Mouse (Mus musculus) E14TG2a.4 (cell line): ENCODE measurements around the gene Max.

Source experiments
- H3K27me3 ChIP-seq: 2 replicates; pipeline ENCODE4 v1.6.1; 2014; ENCODE audit warnings: low read length, control low read depth; ENCODE audit not compliant: insufficient read depth
- H3K36me3 ChIP-seq: 2 replicates; pipeline ENCODE4 v1.6.1; 2014; ENCODE audit warnings: low read length, control low read depth; ENCODE audit not compliant: insufficient read depth
- H3K4me1 ChIP-seq: replicated peaks from 2 replicates; pipeline ENCODE4 v1.6.1; 2014; ENCODE audit warnings: low read depth, low read length, control low read depth
- H3K4me3 ChIP-seq: replicated peaks from 2 replicates; pipeline ENCODE4 v1.5.1; 2014; ENCODE audit warnings: mild to moderate bottlenecking, low read length
- H3K9me3 ChIP-seq: 2 replicates; pipeline ENCODE4 v1.6.1; 2014; ENCODE audit warnings: low read length, control low read depth
- CTCF ChIP-seq: conservative IDR thresholded peaks from 2 replicates; pipeline ENCODE4 v1.5.1; 2014; ENCODE audit warnings: low read length
- NANOG ChIP-seq: IDR thresholded peaks from 2 replicates; pipeline ENCODE4 v1.6.1; 2014; ENCODE audit warnings: borderline replicate concordance, low read length, mixed read lengths
- POU5F1 ChIP-seq: IDR thresholded peaks from 2 replicates; pipeline ENCODE4 v1.6.1; 2014; ENCODE audit warnings: low read length, borderline replicate concordance

The Max gene

GRCm38 (mm10) chr12:76901508-76902294, 60.3 kb downstream of the Max start:
- Histone ChIP-seq H3K4me3 (peak overlapping the region; percentile 82), H3K9me3 (no peaks in the 10 kb centered on the region), H3K4me1 (peaks cover 89% of the 10 kb centered on the region), H3K27me3 (no peaks in the 10 kb centered on the region), H3K36me3 (peaks cover 47% of the 10 kb centered on the region)
- 0 out of 2 replicates have a peak, but pooled peaks have one; percentile 16 for TF ChIP-seq POU5F1
- peak; percentile 56; the same call in 1 of the 2 replicates for TF ChIP-seq NANOG
- TF ChIP-seq CTCF, result no peak

- Histone ChIP-seq H3K4me3 (no peak overlapping the region), H3K27me3 (no peaks in the 10 kb centered on the region), H3K36me3 (peaks cover 27% of the 10 kb centered on the region), H3K4me1 (peaks cover 90% of the 10 kb centered on the region), H3K9me3 (no peaks in the 10 kb centered on the region)
- TF ChIP-seq POU5F1 (no peak), NANOG (no peak), CTCF (no peak)
Observed at GRCm38 (mm10) chr12:76899261-76899975, 62.6 kb downstream of the Max start.

- Histone ChIP-seq H3K4me3 (no peak overlapping the region), H3K36me3 (peaks cover 25% of the 10 kb centered on the region), H3K4me1 (peaks cover 93% of the 10 kb centered on the region), H3K9me3 (no peaks in the 10 kb centered on the region), H3K27me3 (no peaks in the 10 kb centered on the region)
- TF ChIP-seq CTCF, result no peak
- TF ChIP-seq NANOG, result no peak
- no peak for TF ChIP-seq POU5F1
Observed at GRCm38 (mm10) chr12:76898141-76898540, 63.9 kb downstream of the Max start.

GRCm38 (mm10) chr12:76897006-76897405, 65.0 kb downstream of the Max start:
- no peak for TF ChIP-seq NANOG
- TF ChIP-seq CTCF, result no peak
- no peak for TF ChIP-seq POU5F1
- peaks cover 29% of the 10 kb centered on the region for H3K36me3 ChIP-seq
- no peaks in the 10 kb centered on the region for H3K9me3 ChIP-seq
- no peaks in the 10 kb centered on the region for H3K27me3 ChIP-seq
- no peak overlapping the region for H3K4me3 ChIP-seq
- H3K4me1 ChIP-seq, result peaks cover 88% of the 10 kb centered on the region

- Histone ChIP-seq H3K27me3 (no peaks in the 10 kb centered on the region), H3K36me3 (peaks cover 34% of the 10 kb centered on the region), H3K9me3 (peaks cover 3% of the 10 kb centered on the region), H3K4me1 (peaks cover 88% of the 10 kb centered on the region), H3K4me3 (no peak overlapping the region)
- TF ChIP-seq POU5F1, result no peak
- no peak for TF ChIP-seq CTCF
- no peak for TF ChIP-seq NANOG
Observed at GRCm38 (mm10) chr12:76896566-76896965, 65.4 kb downstream of the Max start.

- TF ChIP-seq CTCF (no peak), POU5F1 (no peak), NANOG (no peak; the same call in 1 of the 2 replicates)
- H3K36me3 ChIP-seq, result peaks cover 41% of the 10 kb centered on the region
- peaks cover 11% of the 10 kb centered on the region for H3K9me3 ChIP-seq
- peak overlapping the region; percentile 17; the same call in 1 of the 2 replicates for H3K4me3 ChIP-seq
- peaks cover 82% of the 10 kb centered on the region for H3K4me1 ChIP-seq
- H3K27me3 ChIP-seq, result no peaks in the 10 kb centered on the region
Observed at GRCm38 (mm10) chr12:76895777-76896176, 66.2 kb downstream of the Max start.

- Histone ChIP-seq H3K9me3 (peaks cover 19% of the 10 kb centered on the region), H3K27me3 (no peaks in the 10 kb centered on the region), H3K4me1 (peaks cover 79% of the 10 kb centered on the region), H3K4me3 (peak overlapping the region; percentile 17), H3K36me3 (peaks cover 46% of the 10 kb centered on the region)
- TF ChIP-seq NANOG, result no peak
- TF ChIP-seq POU5F1, result no peak
- peak; percentile 43 for TF ChIP-seq CTCF
Observed at GRCm38 (mm10) chr12:76894792-76895559, 67.0 kb downstream of the Max start.
